Mouse (Mus musculus) E14TG2a.4 (cell line): Measurements from ENCODE around the gene Cd68.

Source experiments
- H3K27me3 ChIP-seq: 2 replicates; pipeline ENCODE4 v1.6.1; 2014; ENCODE audit warnings: low read length, control low read depth; ENCODE audit not compliant: insufficient read depth
- H3K36me3 ChIP-seq: 2 replicates; pipeline ENCODE4 v1.6.1; 2014; ENCODE audit warnings: low read length, control low read depth; ENCODE audit not compliant: insufficient read depth
- H3K4me1 ChIP-seq: replicated peaks from 2 replicates; pipeline ENCODE4 v1.6.1; 2014; ENCODE audit warnings: low read depth, low read length, control low read depth
- H3K4me3 ChIP-seq: replicated peaks from 2 replicates; pipeline ENCODE4 v1.5.1; 2014; ENCODE audit warnings: mild to moderate bottlenecking, low read length
- H3K9me3 ChIP-seq: 2 replicates; pipeline ENCODE4 v1.6.1; 2014; ENCODE audit warnings: low read length, control low read depth
- CTCF ChIP-seq: conservative IDR thresholded peaks from 2 replicates; pipeline ENCODE4 v1.5.1; 2014; ENCODE audit warnings: low read length
- NANOG ChIP-seq: IDR thresholded peaks from 2 replicates; pipeline ENCODE4 v1.6.1; 2014; ENCODE audit warnings: borderline replicate concordance, low read length, mixed read lengths
- POU5F1 ChIP-seq: IDR thresholded peaks from 2 replicates; pipeline ENCODE4 v1.6.1; 2014; ENCODE audit warnings: low read length, borderline replicate concordance

Gene Cd68

DNA sequence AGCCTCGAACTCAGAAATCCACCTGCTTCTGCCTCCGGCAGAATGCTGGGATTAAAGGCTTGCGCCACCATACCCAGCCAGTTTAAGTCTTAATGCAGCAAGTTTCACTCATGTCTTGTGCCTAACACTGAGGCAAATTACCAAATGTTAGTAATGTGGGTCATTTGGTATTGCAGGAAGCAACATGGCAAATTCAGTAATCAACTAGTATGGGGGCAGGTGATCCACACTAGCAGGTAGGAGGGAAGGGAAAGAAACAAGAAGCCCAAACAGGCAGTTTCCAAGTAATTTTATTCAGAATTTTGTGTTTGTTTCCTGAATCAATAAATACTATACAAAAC lies 682 bp upstream of the Cd68 start:
- H3K4me3 ChIP-seq: 0 out of 2 replicates have a peak overlapping the region, but pooled peaks have one; percentile 20
- no peaks in the 10 kb centered on the region for H3K27me3 ChIP-seq
- peaks cover 74% of the 10 kb centered on the region for H3K36me3 ChIP-seq
- TF ChIP-seq NANOG: no peak
- no peak for TF ChIP-seq POU5F1
- TF ChIP-seq CTCF: no peak
- peaks cover 67% of the 10 kb centered on the region for H3K4me1 ChIP-seq
- no peaks in the 10 kb centered on the region for H3K9me3 ChIP-seq

GRCm38 (mm10) chr11:69665457-69665960 lies 444 bp downstream of the Cd68 start:
- TF ChIP-seq POU5F1 (no peak), NANOG (no peak), CTCF (no peak)

DNA sequence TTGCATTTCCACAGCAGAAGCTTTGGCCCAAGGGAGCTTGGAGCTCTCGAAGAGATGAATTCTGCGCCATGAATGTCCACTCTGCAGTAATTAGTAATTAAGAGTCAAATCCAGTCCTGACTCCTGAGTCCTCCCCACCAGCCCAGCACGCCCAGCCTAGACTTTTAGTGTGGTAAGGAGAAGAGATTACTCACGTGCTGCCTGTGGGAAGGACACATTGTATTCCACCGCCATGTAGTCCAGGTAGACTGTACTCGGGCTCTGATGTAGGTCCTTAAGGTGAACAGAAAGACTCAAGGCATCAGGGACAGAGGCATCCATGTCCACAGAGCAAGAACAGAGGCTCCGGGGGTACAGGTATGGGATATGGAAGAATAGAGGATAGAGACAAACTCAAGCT lies 1.1 kb downstream of the Cd68 start:
- H3K4me3 ChIP-seq: 0 out of 2 replicates have a peak overlapping the region, but pooled peaks have one; percentile 82
- H3K4me1 ChIP-seq: peaks cover 80% of the 10 kb centered on the region
- TF ChIP-seq NANOG (no peak), POU5F1 (no peak), CTCF (no peak)
- H3K27me3 ChIP-seq: no peaks in the 10 kb centered on the region
- H3K9me3 ChIP-seq: no peaks in the 10 kb centered on the region
- peaks cover 70% of the 10 kb centered on the region for H3K36me3 ChIP-seq

More at GRCm38 (mm10) chr11:69665457-69665960, 444 bp downstream of the Cd68 start:
- H3K4me3 ChIP-seq: peak overlapping the region; percentile 56
- H3K36me3 ChIP-seq: peaks cover 70% of the 10 kb centered on the region
- H3K9me3 ChIP-seq: no peaks in the 10 kb centered on the region
- H3K4me1 ChIP-seq: peaks cover 78% of the 10 kb centered on the region
- no peaks in the 10 kb centered on the region for H3K27me3 ChIP-seq

- Histone ChIP-seq H3K27me3 (no peaks in the 10 kb centered on the region), H3K9me3 (no peaks in the 10 kb centered on the region), H3K4me1 (peaks cover 79% of the 10 kb centered on the region), H3K36me3 (peaks cover 70% of the 10 kb centered on the region), H3K4me3 (peak overlapping the region; percentile 82)
- TF ChIP-seq CTCF: no peak
- no peak for TF ChIP-seq NANOG
- no peak for TF ChIP-seq POU5F1
Observed at GRCm38 (mm10) chr11:69663795-69664194, 2.2 kb downstream of the Cd68 start.

DNA sequence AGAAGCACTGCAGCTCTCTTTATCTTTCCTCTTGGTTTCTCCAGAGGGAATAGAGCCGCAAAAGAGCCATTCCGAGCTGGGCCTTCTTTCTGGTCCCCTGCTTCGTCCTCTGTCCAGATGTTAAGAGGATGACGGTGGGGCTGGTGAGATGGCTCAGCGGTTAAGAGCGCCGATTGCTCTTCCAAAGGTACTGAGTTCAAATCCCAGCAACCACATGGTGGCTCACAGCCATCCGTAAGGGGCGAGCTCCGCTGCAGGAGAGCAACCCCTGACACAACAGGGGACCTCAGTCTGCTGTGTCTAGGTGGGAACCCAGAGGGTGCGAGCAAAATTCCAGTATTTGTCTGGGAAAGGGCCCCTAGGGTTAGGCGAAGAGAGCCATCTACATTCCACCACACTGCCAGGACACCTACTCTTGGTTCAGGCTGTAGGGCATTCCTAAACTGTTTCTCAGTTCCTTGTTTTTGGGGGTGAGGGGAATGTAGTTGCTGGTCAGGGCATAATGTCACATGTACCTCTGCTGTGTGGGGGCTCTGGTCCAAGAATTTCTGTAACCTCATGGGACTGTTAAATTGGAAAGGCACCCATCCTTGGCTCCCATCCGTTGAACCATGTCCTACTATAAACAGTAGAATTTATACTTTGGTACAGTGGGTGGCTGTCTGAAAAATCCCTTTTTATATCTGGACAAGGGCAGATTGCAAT lies 2.8 kb downstream of the Cd68 start:
- Histone ChIP-seq H3K9me3 (no peaks in the 10 kb centered on the region), H3K27me3 (no peaks in the 10 kb centered on the region)
- TF ChIP-seq NANOG: no peak
- TF ChIP-seq POU5F1: no peak
- TF ChIP-seq CTCF: no peak

GRCm38 (mm10) chr11:69662213-69662966 lies 3.6 kb downstream of the Cd68 start, which contains the start of gene Mpdu1:
Gene Mpdu1 (minus strand): TSS chr11:69662642.
- H3K9me3 ChIP-seq: no peaks in the 10 kb centered on the region
- TF ChIP-seq NANOG (no peak), POU5F1 (no peak), CTCF (no peak)

More for the DNA sequence above, 2.8 kb downstream of the Cd68 start:
- Histone ChIP-seq H3K4me3 (peak overlapping the region; percentile 82), H3K4me1 (peaks cover 79% of the 10 kb centered on the region), H3K36me3 (peaks cover 70% of the 10 kb centered on the region)

GRCm38 (mm10) chr11:69661221-69661881 lies 4.6 kb downstream of the Cd68 start:
- H3K27me3 ChIP-seq: no peaks in the 10 kb centered on the region
- H3K9me3 ChIP-seq: no peaks in the 10 kb centered on the region
- peaks cover 85% of the 10 kb centered on the region for H3K4me1 ChIP-seq
- TF ChIP-seq POU5F1 (no peak), CTCF (no peak), NANOG (no peak)
- H3K36me3 ChIP-seq: peaks cover 71% of the 10 kb centered on the region
- H3K4me3 ChIP-seq: peak overlapping the region; percentile 82

More at GRCm38 (mm10) chr11:69662213-69662966, 3.6 kb downstream of the Cd68 start, which contains the start of gene Mpdu1:
- H3K27me3 ChIP-seq: no peaks in the 10 kb centered on the region
- peaks cover 70% of the 10 kb centered on the region for H3K36me3 ChIP-seq
- peak within 1 kb of the TSS; percentile 82 for H3K4me3 ChIP-seq
- H3K4me1 ChIP-seq: peaks cover 79% of the 10 kb centered on the region

GRCm38 (mm10) chr11:69657462-69657881 lies 8.5 kb downstream of the Cd68 start:
- Histone ChIP-seq H3K4me1 (peaks cover 87% of the 10 kb centered on the region), H3K36me3 (peaks cover 72% of the 10 kb centered on the region), H3K27me3 (no peaks in the 10 kb centered on the region), H3K9me3 (no peaks in the 10 kb centered on the region), H3K4me3 (peak overlapping the region; percentile 84)
- TF ChIP-seq NANOG (no peak), CTCF (no peak), POU5F1 (no peak)
